Mouse (Mus musculus): Measurements from ENCODE around the gene Pnliprp2. TPM values are rescaled to one million over a fixed set of nuclear protein-coding genes. Genes with fewer than 3 reads are reported as not detected.

Gene Pnliprp2
- polyA plus RNA-seq, 1 experiment from 2014 or later = not detected

Other genes with a start within 250 kb of the Pnliprp2 start
- gene Ccdc172, start 247.7 kb upstream of the Pnliprp2 start, polyA plus RNA-seq (2015; fragmentation: Nextera tagmentation; extraction: Ambion mirVana) = not detected in 2 replicates
- not detected in 2 replicates for gene Pnlip, start 107.2 kb upstream of the Pnliprp2 start, polyA plus RNA-seq (2015; fragmentation: Nextera tagmentation; extraction: Ambion mirVana)
- gene Pnliprp1, start 30.8 kb upstream of the Pnliprp2 start, polyA plus RNA-seq (2015; fragmentation: Nextera tagmentation; extraction: Ambion mirVana) = 0.69 and 10.6 TPM in 2 replicates
- not detected in 2 replicates for gene 1700019N19Rik, start 34.7 kb downstream of the Pnliprp2 start, polyA plus RNA-seq (2015; fragmentation: Nextera tagmentation; extraction: Ambion mirVana)
- gene Eno4, start 183.7 kb downstream of the Pnliprp2 start, polyA plus RNA-seq (2015; fragmentation: Nextera tagmentation; extraction: Ambion mirVana) = 0.37 and 0.42 TPM in 2 replicates
- 5.0 TPM in 2 replicates for gene Hspa12a, start 183.9 kb downstream of the Pnliprp2 start, polyA plus RNA-seq (2015; fragmentation: Nextera tagmentation; extraction: Ambion mirVana)